Mouse (Mus musculus): ENCODE measurements around the gene Pcnt.
A peak's percentile ranks its signal among the peaks of the same experiment; 100 is the strongest.

The Pcnt gene

DNA sequence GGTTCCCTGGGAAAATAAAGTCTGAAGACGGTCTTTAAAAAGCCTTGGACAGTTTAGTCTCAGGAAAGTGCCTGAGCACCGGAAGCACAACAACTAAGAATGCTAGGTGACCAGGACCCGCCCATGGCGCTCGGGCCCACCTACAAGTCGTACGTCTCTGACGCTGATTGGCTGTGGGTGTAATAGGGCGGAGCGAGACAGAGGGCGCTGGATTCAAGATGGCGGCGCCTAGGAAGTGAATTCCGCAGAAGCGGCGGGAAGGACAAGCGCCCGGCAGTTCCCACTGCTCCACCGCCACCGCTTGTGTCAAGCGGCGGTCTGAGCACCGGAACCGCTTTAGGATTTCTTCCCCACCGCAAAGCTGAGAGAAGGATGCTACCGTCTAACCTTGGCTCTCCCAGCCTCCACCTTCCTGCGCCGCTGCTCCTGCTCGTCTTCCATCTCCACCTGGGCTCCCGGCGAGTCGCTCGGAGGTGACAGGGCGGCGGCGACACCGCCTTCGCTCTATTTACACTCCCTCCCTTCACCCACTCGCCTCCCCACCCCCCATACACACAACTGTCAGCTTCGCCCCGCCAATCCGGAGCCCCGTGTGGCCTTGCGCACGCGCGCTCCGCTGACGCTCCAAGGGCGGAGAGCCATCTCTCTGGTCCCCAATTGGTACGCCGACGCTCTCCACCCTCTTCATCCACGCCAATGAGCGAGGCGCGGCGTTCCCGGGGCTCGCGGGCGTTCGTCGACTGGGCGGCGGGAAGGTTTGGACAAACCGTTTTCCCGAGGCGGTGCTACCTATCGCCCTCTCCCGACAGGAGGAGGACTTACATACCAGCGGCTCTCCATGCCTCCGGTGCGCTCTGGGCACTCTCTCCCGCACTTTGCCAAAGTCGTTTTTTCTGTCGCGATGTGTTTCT lies at the start of gene Pcnt:
Pcnt (minus strand) TSS at position 609 of the 911 bp plus-strand sequence.
- peak; percentile 96 to 97 for DNase-seq (ENCODE audit: low spot score in 2 of 2)

DNA sequence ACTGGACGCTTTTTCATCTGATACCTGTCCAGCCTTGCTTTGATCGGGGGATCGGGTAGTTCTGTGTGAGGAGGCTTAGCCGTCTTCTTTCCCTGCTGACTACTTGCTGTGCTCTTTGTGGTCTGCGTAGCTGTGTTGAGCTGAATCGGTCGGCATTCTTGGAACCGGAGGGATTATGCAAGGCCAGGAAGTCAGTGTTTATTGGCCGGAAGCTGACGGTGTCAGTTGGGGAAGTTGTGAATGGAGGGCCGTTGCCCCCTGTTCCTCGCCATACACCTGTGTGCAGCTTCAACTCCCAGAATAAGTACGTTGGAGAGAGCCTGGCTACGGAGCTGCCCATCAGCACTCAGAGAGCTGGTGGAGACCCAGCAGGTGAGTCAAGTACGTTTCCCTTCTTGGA lies 46.6 kb upstream of the Pcnt start:
- no peak for DNase-seq (ENCODE audit: low spot score in 2 of 2)

GRCm38 (mm10) chr10:76488265-76488664 lies 45.7 kb upstream of the Pcnt start:
- no peak for DNase-seq (ENCODE audit: low spot score in 2 of 2)

- no peak for DNase-seq (ENCODE audit: low spot score in 2 of 2)
Measured at GRCm38 (mm10) chr10:76486302-76486701, 43.7 kb upstream of the Pcnt start.

GRCm38 (mm10) chr10:76481480-76481879 lies 38.9 kb upstream of the Pcnt start:
- no peak for DNase-seq (ENCODE audit: low spot score in 2 of 2)

- no peak for DNase-seq (ENCODE audit: low spot score in 2 of 2)
Measured at GRCm38 (mm10) chr10:76480851-76481250, 38.3 kb upstream of the Pcnt start.

GRCm38 (mm10) chr10:76473759-76474158 lies 31.2 kb upstream of the Pcnt start:
- DNase-seq (ENCODE audit: low spot score in 2 of 2) = no peak

GRCm38 (mm10) chr10:76468203-76469162 lies 25.9 kb upstream of the Pcnt start, which contains the start of the genes Mcm3ap and Ybey:
Gene Mcm3ap, plus strand, starts transcription at chr10:76468927.
Gene Ybey, minus strand, starts transcription at chr10:76469114.
- DNase-seq (ENCODE audit: low spot score in 2 of 2) = peak; percentile 84 to 87

GRCm38 (mm10) chr10:76462721-76463120 lies 20.1 kb upstream of the Pcnt start:
- no peak for DNase-seq (ENCODE audit: low spot score in 2 of 2)

- DNase-seq (ENCODE audit: low spot score in 2 of 2) = no peak
Measured at GRCm38 (mm10) chr10:76462312-76462711, 19.7 kb upstream of the Pcnt start.

- DNase-seq (ENCODE audit: low spot score in 2 of 2) = no peak
Measured at GRCm38 (mm10) chr10:76461255-76461654, 18.7 kb upstream of the Pcnt start.

GRCm38 (mm10) chr10:76455289-76455688 lies 12.7 kb upstream of the Pcnt start:
- DNase-seq (ENCODE audit: low spot score in 2 of 2) = peak in 1 of 2 experiments; percentile 66

DNA sequence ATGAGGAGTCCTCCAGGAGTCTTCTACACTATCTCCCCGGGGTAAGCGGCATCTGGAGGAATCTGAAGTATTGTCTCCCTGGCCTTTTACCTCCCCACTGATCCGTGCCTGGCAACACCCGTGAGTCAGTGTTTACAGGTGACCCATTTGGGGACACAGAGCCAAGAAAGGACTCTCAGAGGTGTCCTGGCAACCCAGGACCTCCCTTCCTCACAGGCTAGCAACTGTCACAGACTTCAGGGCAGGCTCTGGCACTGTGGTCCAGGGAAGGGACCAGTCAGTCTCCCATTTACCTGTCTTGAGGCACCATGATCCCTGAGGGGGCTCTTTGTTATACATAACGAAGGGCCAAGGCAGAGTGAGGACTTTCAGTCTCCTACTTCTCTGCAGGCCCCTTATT lies 6.3 kb upstream of the Pcnt start, which contains the start of gene 2610028H24Rik:
2610028H24Rik (plus strand) TSS at position 231 of the 400 bp plus-strand sequence.
- no peak for DNase-seq (ENCODE audit: low spot score in 2 of 2)

DNA sequence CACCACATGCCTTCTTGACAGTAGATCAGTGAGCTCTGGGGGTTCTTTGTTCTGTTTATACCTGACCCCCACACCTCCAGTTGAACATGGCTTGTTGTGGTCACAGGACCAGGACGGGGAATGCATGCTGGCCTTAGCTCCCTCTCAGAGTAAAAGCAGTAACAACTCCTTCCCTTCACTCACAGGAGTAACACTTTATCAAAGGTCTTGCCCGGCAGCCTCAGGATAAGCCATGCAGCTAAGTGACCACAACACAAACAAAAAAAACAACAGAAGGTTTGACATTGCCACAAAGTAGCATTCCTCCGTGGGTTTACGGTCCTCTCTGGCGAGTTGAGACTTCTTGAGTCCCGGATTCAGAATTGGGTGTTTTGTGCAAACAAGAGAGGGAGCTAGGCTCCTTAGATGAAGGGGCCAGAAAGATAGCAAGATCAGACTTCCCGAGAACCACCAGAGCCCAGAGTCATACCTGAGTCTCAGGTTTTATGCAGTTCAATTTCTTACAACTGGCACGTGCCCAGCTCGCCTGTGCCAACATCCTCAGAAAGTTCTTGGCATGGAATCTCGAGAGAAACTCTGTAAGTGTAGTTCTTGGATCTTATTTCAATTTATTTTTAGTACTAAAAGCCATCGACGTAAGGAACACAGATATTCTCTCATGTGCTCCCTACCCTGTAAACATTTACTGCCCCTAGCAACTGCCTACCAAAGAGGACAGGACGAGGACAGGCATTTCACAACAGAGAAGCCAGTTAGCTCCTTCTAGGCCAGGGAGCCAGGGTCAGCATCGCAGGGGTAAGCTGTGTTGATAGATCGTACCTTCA lies 5.0 kb upstream of the Pcnt start:
- DNase-seq (ENCODE audit: low spot score in 2 of 2) = no peak

- no peak for DNase-seq (ENCODE audit: low spot score in 2 of 2)
Measured at GRCm38 (mm10) chr10:76445996-76446681, 3.6 kb upstream of the Pcnt start.

DNA sequence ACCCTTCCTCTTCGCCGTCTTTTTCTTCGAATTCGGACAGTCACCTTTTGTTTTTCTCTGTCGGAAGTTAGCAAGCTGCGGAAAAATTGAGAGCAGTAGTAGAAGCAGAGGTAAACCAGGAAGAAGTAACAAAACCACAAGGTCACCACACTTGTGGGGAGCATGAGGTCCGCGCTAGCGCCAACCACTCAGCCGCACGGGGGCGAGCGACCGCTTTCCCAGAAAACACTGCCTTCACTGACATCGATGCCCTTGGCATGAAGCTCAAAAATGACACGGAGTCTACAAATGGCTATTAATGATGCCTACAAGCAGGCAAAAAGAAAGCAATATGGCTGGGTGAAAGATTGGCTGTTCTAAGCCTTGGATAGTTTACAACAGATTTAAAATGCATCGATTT lies 2.3 kb downstream of the Pcnt start, which contains the start of gene AC141477.1:
AC141477.1 (minus strand) TSS at position 164 of the 400 bp plus-strand sequence.
- DNase-seq (ENCODE audit: low spot score in 2 of 2) = no peak

- no peak for DNase-seq (ENCODE audit: low spot score in 2 of 2)
Measured at GRCm38 (mm10) chr10:76439107-76439890, 3.3 kb downstream of the Pcnt start.

- no peak for DNase-seq (ENCODE audit: low spot score in 2 of 2)
Measured at GRCm38 (mm10) chr10:76433925-76434324, 8.7 kb downstream of the Pcnt start.

DNA sequence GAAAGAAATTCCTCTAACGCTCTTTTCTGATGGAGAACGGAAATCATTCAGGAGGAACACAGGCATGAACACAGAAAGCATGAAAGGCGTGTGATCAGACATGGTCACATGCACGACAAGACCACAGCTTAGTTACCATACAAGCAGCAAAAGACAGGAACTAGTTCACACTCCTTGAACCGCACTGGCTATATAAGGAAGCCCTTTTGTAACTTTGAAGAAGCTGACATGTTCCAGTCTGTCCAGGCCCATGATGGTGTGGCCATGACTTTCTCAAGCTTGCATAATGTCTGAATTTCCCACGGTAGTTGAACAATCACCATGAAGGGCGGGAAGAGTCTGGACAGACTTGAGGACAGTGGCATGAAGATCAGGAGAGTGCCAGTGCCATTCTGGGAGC lies 16.9 kb downstream of the Pcnt start:
- DNase-seq (ENCODE audit: low spot score in 2 of 2) = no peak

- DNase-seq (ENCODE audit: low spot score in 2 of 2) = no peak
Measured at GRCm38 (mm10) chr10:76416811-76417210, 25.8 kb downstream of the Pcnt start.
